Mouse (Mus musculus): ENCODE data around the gene Srrd.

GRCm38 (mm10) chr5:112289819-112290535 lies 52.9 kb downstream of the Srrd start:
- TF ChIP-seq POLR2A (IDR thresholded peaks at IDR 0.05; ENCODE audit: low read depth, low read length): no peak
- TF ChIP-seq CTCF (conservative IDR thresholded peaks at IDR 0.05; ENCODE audit: insufficient read depth, insufficient read length, low read depth, low read length): no peak

Measured in kidney, adult 2 months (tissue).